Mouse (Mus musculus): ENCODE data around the gene Btbd7. TPM values are rescaled to one million over a fixed set of nuclear protein-coding genes. Genes with fewer than 3 reads are reported as not detected.
A peak's percentile ranks its signal among the peaks of the same experiment; 100 is the strongest.

Gene Btbd7
- total RNA-seq, 2 experiments from 2014 or later, result 17.1 to 19.6 TPM

DNA sequence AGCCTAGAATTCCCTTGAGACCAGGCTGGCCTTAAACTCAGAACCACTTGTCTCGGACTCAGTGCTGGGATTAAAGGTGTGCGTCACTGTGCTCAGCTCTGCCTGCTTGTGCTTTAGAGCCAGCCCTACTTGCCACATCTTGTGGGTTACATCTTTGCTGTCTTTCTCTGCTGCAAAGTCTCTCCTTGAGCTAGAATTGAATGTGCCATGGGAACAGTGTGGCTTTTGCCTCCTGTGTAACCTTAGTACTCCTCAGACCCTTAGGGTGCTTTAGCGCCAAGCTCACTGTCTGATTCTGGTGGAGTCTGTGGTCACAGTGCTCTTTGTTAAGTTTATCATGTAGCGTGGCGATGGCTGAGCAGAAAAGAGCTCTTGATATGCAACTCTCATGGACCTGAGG lies 105.6 kb downstream of the Btbd7 start:
- DNase-seq, result no peak
- no peak for TF ChIP-seq CTCF (IDR thresholded peaks at IDR 0.05)
- intact Hi-C loops (cut with DNase I), result no loop called here
- H3K4me3 ChIP-seq, result no peak overlapping the region
- H3K27ac ChIP-seq, result no peak overlapping the region

DNA sequence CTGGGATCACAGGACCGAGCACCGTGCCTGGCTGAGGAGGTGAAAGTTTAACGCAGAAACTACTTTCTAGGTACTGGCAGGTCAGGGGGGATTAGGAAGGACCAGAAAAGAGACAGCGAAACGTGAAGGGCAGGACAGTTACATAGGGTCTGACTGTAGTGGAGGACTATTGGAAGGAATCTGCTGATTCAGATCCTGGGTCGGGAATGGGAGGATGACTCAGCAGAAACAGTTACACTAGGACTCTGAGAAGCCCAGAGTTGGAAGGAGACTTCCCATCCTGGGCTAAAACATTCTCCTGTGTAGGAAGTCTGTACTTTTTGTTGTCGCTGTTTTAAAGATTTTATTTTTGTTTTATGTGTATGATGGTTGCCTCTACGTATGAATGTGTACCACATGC lies 106.7 kb downstream of the Btbd7 start:
- TF ChIP-seq CTCF (IDR thresholded peaks at IDR 0.05), result no peak
- Histone ChIP-seq H3K27ac (no peak overlapping the region), H3K4me3 (no peak overlapping the region)
- intact Hi-C loops (cut with DNase I), result no loop called here
- no peak for DNase-seq

DNA sequence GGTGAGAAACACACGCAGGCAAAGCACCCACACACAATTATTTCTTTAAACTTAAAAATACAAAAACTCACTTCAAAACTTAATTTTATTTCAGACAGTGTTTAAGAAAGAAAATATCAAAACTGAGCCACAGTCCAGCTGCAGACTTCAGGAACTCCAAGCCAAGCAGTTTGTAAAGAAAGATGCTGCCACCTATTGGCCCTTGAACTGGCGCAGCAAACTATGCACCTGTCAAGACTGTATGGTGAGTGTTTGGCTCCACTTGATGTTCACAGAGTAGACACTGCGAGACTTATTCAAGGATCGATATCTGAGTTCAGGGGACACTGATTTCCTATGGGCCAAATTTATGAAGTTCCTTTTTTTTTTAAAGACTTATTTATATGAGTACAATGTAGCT lies 109.3 kb downstream of the Btbd7 start:
- intact Hi-C loops (cut with DNase I), result no loop called here
- peak; percentile 26; the same call in 1 of the 2 replicates for TF ChIP-seq CTCF (IDR thresholded peaks at IDR 0.05)

DNA sequence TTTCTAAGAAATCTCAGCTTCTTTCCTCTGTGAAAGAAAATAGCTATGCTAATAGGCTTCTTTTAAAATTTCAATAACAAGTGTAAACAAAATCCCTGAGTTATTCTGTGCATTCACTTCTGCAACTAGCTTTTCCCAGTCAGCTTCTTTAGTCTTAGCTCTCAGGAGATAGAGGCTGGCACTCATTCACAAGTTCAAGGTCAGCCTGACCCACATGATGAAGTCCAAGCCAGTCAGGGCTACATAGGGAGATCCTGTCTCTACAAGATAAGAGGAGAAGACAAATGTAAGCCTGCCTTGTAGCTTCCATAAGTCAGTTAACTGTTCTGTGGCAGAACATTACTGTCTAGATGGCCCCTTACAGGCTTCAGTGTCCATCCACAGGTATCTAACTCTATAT lies 114.6 kb downstream of the Btbd7 start:
- no peak overlapping the region for H3K4me3 ChIP-seq
- no peak for TF ChIP-seq CTCF (IDR thresholded peaks at IDR 0.05)
- intact Hi-C loops (cut with DNase I), result no loop called here
- H3K27ac ChIP-seq, result no peak overlapping the region
- no peak for DNase-seq

More for the DNA sequence above, 109.3 kb downstream of the Btbd7 start:
- no peak overlapping the region for H3K27ac ChIP-seq
- DNase-seq, result no peak
- H3K4me3 ChIP-seq, result no peak overlapping the region

DNA sequence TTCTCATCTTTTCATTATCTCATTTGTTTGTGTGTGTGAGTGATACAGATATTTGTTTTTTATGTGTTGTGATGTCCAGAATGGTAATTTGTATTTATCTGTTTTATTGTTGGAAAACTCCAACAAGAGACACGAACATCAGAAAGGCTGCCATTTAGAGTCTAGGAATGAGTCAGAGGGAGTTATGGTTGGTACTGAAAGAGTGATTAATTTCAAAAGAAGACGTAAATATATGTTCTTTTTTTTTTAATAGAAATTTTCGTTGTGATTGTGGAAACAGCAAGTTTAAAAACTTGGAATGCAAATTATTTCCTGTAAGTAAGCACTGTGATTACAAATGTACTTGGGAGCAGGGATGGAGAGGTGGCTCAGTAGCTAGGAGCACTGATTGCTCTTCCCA lies 116.6 kb downstream of the Btbd7 start:
- Histone ChIP-seq H3K27ac (no peak overlapping the region), H3K4me3 (no peak overlapping the region)
- intact Hi-C loops (cut with DNase I), result no loop called here
- DNase-seq, result no peak
- TF ChIP-seq CTCF (IDR thresholded peaks at IDR 0.05), result no peak

DNA sequence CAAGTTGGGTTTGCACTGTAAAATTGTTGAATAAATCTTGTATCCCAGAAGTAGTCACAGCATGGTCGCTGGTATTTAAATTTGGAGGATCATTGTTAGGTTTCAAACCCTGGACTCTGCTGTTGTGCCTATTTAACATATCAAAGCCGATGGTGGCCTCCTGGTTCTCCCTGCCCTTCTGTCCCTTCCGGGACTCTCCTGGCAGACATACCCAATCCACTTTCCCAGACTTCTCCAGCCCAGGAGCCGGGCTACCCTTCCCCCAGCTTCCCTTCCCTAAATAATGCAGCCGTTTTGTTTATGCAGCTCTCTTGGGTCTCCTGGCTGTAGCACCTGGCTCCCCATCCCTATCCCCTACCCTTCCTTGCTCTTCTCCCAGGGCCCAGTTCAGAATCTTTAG lies 119.3 kb downstream of the Btbd7 start:
- DNase-seq, result no peak
- TF ChIP-seq CTCF (IDR thresholded peaks at IDR 0.05), result no peak
- peak overlapping the region; percentile 98 for H3K4me3 ChIP-seq
- intact Hi-C loops (cut with DNase I), result loop anchor here (5.0 kb wide), 1 partner anchor 118 kb away; the partner anchor contains the start of gene Btbd7
- H3K27ac ChIP-seq, result peak overlapping the region; percentile 93

DNA sequence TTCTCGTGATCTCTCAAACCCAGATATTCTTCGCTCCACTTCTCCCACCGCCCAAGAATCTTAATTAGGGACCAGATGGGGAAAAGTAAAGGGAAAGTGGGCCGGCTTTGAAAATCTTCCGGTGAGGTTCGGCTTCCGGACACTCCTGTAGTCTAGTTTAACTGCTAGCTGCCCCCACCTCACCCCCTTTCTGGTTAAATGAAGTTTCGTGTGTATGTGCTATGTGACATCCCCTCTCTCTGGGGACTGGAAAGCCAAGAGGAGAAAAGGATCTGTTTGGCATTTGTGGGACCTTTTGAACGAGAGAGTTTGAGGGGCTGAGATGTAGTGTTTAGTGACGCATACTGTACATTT lies 119.9 kb downstream of the Btbd7 start, which contains the start of gene Gm20604:
TSS of gene Gm20604 (minus strand) at position 270 of the 354 bp plus-strand sequence.
- intact Hi-C loops (cut with DNase I), result loop anchor here (5.0 kb wide), 1 partner anchor 119 kb away; the partner anchor contains the start of gene Btbd7

DNA sequence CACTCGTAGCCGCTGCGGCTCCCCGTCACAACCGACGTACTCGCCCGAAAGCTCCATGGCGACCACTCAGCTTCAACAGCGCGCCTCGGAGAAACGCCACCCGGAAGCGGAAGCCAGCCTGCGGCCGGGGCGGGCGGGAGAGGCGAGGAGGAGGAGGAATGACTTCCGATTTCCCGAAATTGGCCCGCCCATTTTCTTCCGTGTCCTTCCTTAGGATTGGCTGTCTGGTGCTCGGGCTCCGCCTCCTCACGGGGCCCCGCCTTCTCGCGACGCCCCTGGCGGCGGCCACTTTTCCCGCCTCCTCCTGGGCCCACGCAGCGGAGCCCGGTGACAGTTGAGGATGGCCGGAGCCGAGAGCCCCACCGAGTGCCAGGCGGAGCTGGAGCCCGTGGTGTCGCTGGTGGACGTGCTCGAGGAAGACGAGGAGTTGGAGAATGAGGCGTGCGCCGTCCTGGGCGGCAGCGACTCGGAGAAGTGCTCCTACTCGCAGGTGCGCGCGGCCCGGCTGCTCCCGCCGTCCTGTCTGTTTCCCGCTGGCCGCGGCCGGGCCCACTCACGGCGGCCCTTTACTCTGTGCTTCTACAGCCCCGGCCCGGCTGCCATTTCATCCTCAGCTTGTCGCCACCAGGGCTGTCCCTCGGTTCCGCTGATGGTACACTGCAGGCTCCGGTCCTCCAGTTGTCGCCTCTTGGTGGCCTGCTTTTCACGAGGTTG lies 120.4 kb downstream of the Btbd7 start, which contains the start of the genes Gm28051, Gon7 and Ubr7:
TSS of gene Gm28051 (minus strand) at position 77 of the 714 bp plus-strand sequence.
TSS of gene Gon7 (minus strand) at position 115 of the 714 bp plus-strand sequence.
TSS of gene Ubr7 (plus strand) at position 279 of the 714 bp plus-strand sequence.
- TF ChIP-seq CTCF (IDR thresholded peaks at IDR 0.05), result peak; percentile 56
- peak within 1 kb of the TSS; percentile 93 for H3K27ac ChIP-seq
- intact Hi-C loops (cut with DNase I), result loop anchor here (5.0 kb wide), 1 partner anchor 119 kb away; the partner anchor contains the start of gene Btbd7
- peak within 1 kb of the TSS; percentile 98 for H3K4me3 ChIP-seq
- peak; percentile 98 for DNase-seq

More for the DNA sequence above, 119.9 kb downstream of the Btbd7 start, which contains the start of gene Gm20604:
- peak within 1 kb of the TSS; percentile 93 for H3K27ac ChIP-seq
- no peak for DNase-seq
- H3K4me3 ChIP-seq, result peak within 1 kb of the TSS; percentile 98
- TF ChIP-seq CTCF (IDR thresholded peaks at IDR 0.05), result no peak

DNA sequence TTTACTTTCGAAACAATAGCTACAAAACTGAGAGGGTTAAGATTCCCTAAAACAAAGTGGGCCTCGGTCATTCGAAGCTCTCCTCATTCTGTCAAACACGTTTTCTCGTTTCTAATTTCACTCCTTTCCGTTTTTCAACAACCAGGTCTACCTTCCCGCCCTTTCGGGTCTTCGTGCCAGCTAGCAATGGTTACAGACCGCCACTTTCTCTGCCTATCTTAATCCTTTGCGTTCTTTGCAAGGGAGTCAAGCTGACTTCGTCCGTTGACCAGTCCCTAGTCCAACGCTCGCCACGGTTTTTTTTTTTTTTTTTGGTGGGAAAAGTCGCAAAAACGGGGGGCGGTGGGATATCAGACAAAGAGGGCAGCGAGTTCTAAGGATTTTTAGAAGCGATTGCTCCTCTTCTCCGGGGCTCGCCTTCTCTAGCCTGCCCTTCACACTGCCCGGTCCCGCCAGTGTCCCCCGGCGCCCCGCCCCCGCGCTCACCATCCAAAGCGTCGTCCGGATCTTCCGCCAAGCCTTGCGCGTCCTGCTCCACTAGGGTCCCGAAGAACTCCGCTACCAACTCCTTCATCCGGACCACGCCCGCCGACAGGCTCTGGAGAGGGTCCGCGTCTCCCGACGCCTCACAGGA lies 121.1 kb downstream of the Btbd7 start:
- Histone ChIP-seq H3K4me3 (peak overlapping the region; percentile 98), H3K27ac (peak overlapping the region; percentile 93)
- no peak for TF ChIP-seq CTCF (IDR thresholded peaks at IDR 0.05)
- DNase-seq, result no peak
- intact Hi-C loops (cut with DNase I), result loop anchor here (5.0 kb wide), 1 partner anchor 120 kb away; the partner anchor contains the start of gene Btbd7

DNA sequence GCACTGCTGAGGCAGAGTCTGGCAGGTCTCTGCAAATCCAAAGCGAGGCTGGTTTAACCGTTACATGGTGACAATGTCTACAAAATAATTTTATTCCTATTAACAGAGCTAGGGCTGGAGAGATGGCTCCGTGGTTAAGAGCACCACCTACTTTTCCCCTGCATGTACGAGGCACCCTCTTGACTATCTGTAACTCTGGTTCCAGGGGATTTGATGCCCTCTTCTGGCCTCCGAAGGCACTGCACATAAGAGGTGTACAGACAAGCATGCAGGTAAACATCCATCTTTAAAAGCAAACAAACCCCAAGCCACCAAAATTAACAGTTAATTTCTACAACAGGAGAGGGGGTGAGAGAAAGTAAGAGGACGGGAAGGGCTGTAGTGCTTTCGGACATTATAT lies 122.0 kb downstream of the Btbd7 start:
- TF ChIP-seq CTCF (IDR thresholded peaks at IDR 0.05), result peak; percentile 24; the same call in 1 of the 2 replicates
- H3K27ac ChIP-seq, result no peak overlapping the region
- intact Hi-C loops (cut with DNase I), result loop anchor here (5.0 kb wide), 1 partner anchor 121 kb away; the partner anchor contains the start of gene Btbd7
- DNase-seq, result no peak
- H3K4me3 ChIP-seq, result peak overlapping the region; percentile 98

DNA sequence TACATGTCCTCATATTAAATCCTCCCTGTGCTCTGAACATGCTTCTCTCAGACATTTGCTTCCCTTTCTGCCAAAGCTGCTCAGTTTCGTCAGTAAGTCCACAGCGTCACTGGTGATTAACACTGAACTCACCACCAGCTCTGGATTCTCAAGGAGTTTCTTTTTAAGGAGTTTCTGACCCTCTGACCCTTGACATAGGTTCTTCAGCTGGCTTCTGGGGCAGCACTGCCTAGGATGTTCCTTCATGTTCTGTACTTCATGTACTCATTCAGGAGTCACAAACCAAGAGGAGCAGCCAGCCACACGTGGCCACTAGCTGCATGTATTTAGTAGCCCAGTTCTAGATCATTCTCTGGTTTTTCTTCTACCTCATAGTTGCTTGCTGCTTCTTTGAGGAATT lies 130.0 kb downstream of the Btbd7 start:
- H3K4me3 ChIP-seq, result no peak overlapping the region
- no peak overlapping the region for H3K27ac ChIP-seq
- DNase-seq, result no peak
- intact Hi-C loops (cut with DNase I), result no loop called here
- no peak for TF ChIP-seq CTCF (IDR thresholded peaks at IDR 0.05)

DNA sequence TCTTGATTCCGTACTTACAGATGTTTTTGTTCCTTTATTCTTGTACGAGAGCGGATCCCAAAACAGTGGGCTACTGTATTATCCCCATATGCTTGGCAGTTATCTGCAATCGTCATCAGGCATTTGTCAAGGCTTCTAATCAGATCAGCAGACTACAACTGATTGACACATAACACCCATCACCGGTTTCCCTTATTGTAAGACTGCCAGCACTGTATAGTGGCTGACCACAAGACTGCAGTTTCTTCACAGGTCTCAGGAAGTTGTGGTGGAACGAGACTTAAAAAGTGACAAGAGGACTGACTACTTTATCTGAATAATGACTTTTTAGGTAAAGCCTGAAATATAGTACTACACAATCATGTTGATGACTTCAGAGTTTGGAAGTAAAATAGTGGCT lies 133.4 kb downstream of the Btbd7 start:
- peak overlapping the region; percentile 89 for H3K4me3 ChIP-seq
- no peak for DNase-seq
- no peak overlapping the region for H3K27ac ChIP-seq
- intact Hi-C loops (cut with DNase I), result no loop called here
- no peak for TF ChIP-seq CTCF (IDR thresholded peaks at IDR 0.05)
